Mouse (Mus musculus) T-helper 1 cell (primary cell): ENCODE results near the gene Plcb1.
"Not testable (repeated sequence)": the region's sequence is repeated elsewhere in the genome, so short reads cannot be mapped to it uniquely, and the experiment has no call there.

ENCODE experiments used
- in situ Hi-C: fragments of 300-600 bp; cut with MboI, MseI; formaldehyde crosslinking; loops from one replicate; pipeline ENCODE4 v1.15.1; 2025; ENCODE audit warnings: high pct_unique_total_duplicates

Plcb1 gene

DNA sequence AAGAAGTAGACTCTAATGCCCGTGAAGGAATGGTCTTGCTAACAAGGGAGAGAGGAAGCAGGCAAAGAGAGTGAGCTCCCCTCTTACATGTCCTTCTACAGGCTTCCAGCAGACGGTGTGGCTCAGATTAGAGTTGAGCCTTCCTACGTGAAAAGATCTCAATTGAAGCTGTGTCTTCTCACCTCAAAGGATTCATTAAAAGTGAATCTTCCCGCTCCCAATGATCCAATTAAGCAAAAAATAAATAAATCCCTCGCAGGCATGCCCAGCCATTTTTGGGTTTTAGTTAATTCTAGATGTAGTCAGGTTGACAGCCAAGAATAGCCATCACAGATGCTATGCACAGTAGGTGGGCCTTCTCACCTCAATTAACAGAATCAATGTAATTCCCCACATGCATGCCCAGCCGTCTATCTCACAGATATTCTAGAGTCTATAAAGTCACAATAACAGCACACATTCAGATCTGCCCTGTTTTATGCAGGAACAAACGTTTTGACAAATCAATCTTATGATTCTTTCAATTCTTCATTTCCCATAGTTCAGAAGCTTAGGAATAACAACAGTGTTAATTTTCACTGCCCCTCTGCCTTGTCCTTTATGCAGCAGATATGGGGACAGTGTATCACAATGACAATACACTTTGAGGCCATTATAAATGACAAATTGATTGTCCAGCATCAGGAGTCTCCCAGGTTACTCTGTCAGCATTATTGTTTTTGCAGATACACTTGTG, 520.0 kb downstream of the Plcb1 start:
- in situ Hi-C loops, result no loop called here

DNA sequence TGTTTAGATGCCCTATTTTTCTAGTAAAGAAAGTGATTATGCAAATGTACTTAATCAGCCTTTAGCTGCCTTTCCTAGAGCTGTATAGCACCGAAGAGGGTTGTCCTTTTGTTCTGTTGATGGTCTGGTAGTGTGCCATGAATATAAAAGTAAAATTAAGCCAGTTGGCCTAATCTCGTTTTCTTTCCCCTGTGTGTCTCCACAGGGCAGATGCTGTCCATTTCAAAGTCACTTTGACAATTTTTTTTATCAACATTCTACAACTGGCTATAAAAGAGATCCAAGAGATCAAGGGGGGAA, 520.6 kb downstream of the Plcb1 start:
- in situ Hi-C loops, result no loop called here

DNA sequence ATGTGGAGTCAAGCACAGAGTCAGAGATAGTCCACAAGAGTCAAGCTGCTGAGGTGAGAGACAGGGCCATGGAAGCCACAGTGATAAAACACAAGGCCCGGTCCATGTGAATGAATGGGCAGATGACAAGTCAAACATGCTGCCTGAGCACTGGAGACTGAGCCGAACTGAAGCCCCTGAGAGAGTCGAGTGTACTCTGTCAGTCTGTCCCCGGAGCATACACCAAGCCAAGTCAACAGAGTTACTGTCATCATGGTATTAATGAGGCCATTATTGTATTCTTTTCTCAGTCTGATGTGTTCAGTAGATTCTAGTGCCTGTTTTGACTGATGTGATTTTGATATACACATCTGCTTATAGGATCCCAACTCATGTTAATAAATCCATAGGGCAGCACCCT, 521.9 kb downstream of the Plcb1 start:
- in situ Hi-C loops, result no loop called here

DNA sequence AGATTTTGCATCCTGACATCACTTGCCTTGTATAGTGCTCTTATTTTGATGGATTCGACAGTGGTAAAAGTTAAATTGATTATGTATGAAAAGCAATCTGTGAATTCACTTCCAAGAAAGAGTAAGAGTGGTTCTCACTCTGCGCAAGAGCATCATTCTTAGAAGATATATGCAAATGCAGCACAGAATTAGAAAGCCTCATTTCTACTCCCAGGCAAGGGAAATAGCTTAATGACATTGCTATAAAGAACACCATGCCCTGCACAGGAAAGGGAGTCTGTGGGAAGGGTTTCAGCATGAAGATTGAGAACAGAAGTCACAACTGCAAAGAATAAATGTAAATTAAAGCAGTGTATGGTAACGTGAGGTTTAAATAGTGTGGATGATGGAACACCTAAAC, 530.1 kb downstream of the Plcb1 start:
- in situ Hi-C loops, result no loop called here

DNA sequence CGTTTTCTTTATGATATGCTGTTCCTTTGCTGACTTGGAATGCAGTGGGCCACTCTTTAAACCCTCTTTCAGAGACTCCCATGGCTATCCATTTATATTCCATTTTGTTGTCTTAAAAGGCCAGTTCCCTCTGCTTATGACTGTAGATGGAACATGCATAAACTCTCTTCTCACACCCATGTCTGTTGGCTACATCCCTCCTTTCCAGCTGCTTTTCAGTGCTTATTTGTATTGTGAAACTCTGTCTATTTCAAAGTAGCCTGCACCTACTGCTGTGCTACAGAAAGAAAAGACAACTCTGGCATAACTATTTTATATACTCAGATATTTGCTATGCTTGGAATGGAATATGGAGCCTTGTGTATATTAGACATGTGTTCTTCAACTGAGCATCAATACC, 532.3 kb downstream of the Plcb1 start:
- in situ Hi-C loops, result no loop called here

DNA sequence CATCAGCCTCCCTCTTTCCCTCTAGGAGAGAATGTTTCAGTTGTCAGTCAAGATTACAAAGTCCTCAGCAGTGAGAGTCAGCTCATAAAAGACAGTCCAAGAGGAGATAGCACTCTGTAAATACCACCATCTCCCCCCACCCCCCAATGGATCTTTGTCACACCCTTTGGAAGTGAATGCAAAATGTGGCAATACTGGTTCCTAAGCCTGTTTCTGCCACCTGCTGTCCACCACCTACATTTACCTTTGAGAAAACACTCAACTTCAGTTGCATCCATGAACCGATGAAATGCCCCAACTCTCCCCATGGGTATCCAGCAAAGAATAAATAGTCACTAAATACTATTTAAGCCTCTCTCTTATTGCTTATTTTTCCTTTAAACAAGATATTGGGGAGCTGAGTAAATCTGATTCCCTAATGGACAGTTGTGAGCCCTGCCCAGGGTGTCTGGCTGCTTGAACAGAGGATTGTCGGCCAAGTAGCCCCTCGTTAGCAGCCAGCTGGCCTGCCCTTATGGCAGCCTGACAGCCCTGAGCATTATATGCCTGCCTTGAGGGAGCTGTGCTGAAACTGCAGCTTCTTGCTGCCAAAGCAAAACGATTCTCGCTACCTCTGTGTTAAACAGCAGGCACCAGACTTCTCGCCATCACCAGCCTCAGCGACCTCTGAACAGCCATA, 537.5 kb downstream of the Plcb1 start:
- in situ Hi-C loops, result loop anchor here (5.0 kb wide), 1 partner anchor 641 kb away; no protein-coding TSS in a partner anchor

DNA sequence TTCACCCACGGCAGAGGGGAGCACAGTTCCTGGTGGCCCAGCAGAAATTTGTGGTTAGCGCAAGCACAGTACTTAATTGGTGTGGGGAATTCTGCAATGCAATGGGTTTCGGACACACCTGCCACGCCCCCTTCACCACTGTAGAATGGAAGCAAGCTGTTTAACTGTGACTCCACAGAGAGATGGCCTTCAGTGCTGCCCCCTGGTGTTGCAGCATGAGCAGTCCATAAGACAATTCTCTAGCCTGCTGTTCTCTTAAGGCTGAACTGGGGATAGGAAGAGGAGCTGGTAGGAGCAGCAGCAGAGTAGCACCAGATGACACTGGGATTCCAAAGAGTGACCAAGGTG, 538.1 kb downstream of the Plcb1 start:
- in situ Hi-C loops, result loop anchor here (5.0 kb wide), 1 partner anchor 642 kb away; no protein-coding TSS in a partner anchor

DNA sequence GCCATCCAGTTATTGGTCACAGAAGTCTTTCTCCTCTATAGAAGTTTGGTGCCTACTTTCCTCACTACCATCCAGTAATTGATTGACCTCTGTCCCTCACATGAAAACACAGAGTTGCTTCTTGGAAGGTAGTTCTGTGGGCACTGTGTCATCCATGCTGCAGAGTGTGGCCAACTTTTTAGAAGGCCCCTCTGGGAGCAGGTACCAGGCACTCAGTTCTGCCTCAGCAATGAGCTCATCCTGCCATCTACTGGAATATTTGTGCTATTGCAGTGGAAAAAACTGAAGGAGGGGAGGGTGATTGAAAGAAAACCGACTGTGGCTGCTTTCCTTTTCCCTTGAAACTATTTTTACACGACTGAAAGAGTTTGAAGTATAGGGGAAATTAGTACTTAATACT, 542.9 kb downstream of the Plcb1 start:
- in situ Hi-C loops, result loop anchor here (5.0 kb wide), 1 partner anchor 781 kb away; no protein-coding TSS in a partner anchor

DNA sequence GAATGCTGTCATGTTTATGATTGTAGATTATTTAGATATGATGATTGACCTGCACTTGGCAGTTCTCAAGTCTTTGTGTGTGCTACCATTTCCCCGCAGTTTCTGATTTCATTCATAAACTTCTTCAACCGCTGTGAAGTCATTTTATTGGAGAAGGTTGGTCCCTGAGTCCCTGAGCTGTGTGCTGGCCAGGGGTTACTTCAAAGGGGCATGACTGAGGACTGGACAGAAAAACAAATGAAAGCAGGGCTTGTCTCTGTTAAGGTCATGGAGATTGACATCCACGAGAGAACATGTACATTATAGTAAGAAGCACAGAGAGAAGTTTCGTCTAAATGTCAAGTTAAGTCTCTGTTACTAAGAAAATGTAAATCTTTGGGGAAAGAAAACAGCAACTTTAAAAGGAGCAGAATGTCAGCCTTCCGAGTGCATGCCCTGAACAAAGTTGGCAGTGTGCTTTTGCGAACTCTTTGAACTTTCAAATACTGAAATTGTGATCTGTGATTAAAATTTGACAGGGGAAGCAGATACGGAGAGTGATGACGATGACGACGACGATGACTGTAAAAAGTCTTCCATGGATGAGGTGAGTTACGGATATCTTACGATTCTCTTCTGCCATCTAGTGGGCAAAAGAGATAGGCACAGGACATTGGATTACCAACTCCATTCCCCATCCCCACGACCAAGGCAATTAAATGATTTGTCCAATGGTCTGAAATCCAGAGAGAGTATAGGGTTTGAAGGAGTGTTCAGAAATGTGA, 544.1 kb downstream of the Plcb1 start:
- in situ Hi-C loops, result loop anchor here (5.0 kb wide), 1 partner anchor 783 kb away; no protein-coding TSS in a partner anchor

DNA sequence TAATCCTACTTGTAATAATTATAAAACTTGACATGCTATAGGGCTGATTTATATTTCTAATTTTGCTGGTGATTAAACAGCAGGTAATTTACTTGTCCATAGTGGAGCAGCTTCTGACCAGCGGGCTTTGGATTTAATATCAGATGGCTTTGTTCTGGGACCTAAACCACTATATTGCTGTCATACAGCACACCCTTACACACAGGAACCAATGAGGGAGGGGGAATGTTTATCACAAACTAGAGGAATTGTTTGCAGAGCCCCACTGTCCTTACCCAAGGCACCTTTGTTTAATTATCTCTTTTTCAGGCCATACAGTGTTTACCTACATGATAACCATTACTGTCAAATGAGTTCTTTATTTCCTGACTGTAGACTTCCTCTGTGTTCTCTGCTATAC, 546.0 kb downstream of the Plcb1 start:
- in situ Hi-C loops, result no loop called here

DNA sequence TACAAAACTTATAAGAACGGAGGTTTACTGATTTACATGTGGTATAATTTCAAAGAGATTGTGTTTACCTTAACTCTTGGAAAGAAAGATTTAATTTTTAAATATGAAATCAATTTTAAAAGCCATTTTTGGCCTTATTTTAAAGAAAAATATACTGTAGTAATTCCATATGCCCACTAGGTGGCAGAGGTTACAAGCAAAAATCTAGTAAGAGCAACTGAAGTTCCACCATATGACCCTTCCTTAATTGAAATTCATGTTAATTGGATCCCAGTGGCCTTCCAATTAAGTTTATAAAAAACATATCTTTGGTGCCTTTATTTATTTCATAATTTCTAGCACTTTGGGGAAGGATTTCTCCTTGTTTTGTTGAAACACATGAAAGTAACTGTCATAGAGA, 570.4 kb downstream of the Plcb1 start:
- in situ Hi-C loops, result loop anchor here (5.0 kb wide), 1 partner anchor 601 kb away; no protein-coding TSS in a partner anchor

DNA sequence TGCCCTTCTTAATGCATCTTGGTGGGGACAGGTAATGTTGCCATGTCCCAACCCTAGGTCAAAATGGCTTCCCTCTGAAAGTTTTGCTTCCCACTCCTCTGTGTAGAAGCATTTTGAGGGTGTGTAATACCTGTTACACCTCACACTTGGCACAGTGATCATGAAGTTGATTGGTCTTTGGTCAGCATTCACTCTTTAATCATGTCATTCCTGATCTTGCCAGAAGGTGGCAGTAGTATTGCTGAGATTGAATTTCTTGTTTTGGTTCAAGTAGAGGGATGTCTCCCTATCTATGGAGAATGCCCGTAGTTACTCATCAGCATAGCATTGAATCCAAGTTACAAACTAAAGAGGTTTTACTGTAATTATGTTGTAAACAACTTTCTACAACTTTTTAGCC, 575.9 kb downstream of the Plcb1 start:
- in situ Hi-C loops, result no loop called here

DNA sequence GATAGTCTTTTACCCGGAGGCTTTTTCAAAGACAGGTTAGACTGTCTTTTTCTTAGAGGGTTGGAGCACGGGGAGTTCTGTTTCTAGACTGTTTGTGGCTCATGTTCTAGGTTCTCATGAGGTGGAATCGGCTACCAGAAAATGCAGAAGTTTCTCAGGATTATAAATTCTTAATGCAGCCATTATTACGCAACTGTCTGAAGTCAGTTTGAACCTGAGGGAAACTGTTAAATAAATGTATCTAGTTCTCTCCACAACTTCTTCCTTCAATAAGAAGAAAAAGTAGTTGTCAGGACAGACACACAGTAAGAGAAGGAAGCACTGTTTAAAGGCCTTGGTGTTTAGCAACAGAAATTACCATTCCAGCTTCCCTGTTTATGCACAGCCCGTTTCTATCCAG, 577.1 kb downstream of the Plcb1 start:
- in situ Hi-C loops, result no loop called here

DNA sequence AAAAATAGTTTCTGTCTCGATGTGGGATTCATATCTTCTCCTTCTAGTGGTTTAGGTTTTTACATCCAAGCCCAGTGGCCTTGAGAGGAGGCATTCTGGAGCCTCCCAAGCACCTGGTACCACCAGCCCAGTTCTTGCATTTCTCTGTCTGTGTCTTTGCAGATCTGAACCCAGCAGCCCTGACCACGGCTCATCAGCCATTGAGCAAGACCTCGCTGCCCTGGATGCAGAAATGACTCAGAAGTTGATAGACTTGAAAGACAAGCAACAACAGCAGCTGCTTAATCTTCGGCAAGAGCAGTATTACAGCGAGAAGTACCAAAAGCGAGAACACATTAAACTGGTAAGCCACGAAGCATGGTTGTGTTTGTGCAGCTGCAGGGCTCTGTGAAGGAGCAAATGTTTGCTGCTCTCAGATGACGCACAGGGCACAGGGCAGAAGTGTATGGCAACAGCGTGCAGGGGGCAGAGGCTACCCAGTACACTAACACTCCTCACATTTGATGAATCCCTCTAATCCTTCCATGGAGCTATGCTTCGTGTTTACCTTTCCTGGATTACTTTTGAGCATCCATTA, 584.5 kb downstream of the Plcb1 start:
- in situ Hi-C loops, result no loop called here

DNA sequence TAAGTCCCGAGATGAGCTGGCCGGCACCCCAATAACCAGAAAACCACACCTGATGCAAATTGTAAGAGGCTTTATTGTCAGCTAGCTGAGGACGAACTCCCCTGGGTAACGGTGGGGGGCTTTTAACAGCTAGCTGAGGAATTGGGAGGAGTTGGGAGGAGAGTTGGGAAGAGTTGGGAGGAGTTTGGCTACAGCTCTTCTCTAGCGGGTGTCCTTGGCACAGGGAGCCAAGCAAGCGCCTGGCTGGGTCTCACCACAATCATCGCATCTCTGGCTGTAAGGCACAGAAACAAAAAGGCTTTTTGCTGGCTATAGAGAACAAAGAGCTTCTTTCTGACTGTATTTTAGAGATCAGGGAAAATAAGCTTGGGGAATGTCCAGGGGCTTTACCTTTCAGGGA, 594.9 kb downstream of the Plcb1 start:
- in situ Hi-C loops, result not testable (repeated sequence)

DNA sequence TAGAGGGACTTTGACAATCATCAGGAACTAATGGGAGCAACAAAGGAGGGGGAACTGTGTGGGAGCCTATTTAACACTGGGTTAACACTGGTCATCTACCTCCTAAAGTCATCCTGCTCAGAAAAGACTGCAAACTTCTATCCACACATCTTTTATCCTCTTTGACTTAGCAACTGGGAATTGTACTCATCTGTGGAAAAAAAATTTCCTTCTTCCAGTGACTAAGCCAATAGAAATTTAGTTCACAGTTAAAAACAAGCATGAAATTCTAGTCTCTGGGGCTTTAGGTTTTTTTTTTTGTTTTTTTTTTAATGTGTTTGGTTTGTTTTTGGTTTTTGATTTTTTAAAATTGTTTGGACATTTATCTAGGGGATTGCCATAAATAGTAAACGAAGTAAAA, 595.5 kb downstream of the Plcb1 start:
- in situ Hi-C loops, result no loop called here

DNA sequence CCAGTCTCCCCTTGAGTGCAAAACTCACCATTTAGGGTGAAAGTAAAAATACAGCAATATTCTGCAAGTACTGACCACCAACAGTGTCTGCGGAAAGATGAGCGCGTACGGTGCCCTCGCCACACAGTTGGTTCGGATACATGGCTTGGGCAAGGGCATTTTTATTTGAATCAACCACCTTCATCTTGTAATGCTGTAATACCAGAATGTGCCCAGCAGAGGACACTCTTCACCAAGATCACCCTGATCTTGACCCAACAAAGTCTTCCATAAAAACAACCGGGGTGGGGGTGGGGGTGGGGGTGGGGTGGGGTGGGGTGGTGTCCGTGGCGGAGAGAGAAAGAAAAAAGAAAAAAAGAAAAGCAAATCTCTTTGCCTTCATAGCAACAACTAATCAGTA, 602.1 kb downstream of the Plcb1 start:
- in situ Hi-C loops, result no loop called here

DNA sequence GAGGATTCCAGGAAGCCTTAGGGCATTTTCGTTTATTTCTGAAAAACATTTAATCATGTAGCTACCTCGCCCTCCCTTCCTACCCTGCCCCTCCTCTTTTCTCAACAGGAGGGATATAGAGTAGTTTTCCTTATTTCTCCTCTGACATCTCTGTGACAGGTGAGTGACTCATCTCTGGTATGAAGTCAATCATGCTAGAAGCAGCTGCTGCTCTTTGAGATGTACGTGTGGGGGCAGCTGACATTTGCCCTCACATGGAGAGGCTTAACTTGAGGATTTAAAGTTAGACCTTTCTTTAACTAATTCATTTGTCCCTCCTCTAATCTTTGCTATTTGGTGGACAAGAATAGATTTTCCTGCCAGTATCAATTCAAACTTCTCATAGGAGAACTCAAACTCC, 608.8 kb downstream of the Plcb1 start:
- in situ Hi-C loops, result no loop called here

DNA sequence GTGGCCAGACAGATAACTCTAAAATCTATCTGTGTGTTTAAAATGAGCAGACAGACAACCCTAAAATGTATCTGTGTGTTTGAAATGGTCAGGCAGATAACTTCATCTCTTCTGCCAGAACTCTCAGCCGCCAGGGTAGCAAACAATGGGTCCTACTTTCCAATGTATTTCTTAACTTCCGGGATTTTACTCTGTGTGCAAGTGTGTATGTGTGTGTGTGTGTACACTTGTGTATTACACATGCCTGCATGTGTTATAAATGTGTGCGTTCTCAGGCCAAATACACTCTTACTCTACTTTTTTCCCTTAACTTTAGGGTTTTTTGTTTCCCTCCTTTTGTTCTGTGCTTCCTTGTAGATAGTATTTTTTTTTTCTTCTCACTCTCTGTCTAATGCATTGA, 610.5 kb downstream of the Plcb1 start:
- in situ Hi-C loops, result no loop called here

DNA sequence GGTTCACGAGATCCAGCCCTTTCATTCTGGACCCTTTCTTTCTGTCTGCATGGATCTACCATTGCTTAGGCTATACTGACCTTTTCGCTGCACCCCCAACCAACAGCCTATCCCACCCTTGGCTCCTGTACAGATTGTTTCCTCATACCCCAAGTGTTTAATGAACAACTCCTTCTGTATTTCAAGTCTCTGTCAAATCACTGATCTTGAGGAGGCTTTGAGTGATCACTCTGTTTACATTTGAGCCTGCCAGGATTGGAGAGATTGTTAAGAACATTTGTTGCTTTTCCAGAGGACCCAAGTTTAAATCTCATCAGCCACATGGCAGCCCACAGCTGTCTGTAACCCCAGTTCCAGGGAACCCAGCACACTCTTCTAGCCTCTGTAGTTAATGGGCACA, 612.1 kb downstream of the Plcb1 start:
- in situ Hi-C loops, result no loop called here

DNA sequence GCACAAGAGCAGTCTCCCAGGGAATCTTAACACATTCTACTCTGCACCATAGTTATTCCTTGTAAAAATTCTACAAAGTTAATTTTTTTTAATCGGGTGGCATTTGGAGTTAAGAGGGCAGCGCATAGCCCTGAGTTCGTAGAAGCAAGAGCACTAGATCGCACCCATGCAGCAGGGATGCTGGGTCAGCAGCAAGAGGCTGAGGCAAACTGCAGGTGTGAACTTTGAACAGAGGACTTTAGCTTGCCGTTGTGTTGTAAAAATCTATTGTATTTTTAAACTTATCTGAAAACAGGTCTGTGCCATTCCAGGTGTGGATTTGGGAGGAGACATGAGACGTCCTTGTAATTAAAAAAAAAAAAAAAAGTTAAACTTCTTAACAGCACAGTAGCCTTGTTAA, 613.9 kb downstream of the Plcb1 start:
- in situ Hi-C loops, result no loop called here

DNA sequence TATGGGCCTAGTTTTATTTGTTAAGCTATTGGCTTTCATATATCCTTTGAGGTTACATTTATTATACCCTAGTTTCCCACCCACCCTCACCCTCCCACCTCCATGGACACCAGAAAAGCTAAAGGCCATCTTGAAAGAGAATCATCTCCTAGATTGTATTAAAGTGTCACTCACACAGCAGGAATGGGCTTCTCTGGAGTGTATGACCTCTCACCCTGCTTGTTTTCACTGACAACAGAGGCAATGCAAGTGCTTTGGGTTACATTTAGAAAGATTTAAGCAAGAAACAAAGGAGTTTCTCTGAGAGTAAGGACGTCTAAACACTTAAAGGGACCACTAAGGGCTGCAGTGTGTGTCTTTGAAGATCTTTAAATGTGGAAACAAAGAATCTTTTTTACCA, 617.0 kb downstream of the Plcb1 start:
- in situ Hi-C loops, result no loop called here
